Mouse (Mus musculus) granulocyte monocyte progenitor cell, adult 5-6 weeks (primary cell): Measurements from ENCODE around the gene Emilin3. TPM values are rescaled to one million over a fixed set of nuclear protein-coding genes. Genes with fewer than 3 reads are reported as not detected.

Source experiments
- ATAC-seq: replicated peaks from 2 replicates; pipeline ENCODE4 v1.8.0; 2016; ENCODE audit warnings: mild to moderate bottlenecking, moderate TSS enrichment, inconsistent platforms; ENCODE audit not compliant: poor library complexity, severe bottlenecking
- total RNA-seq, 2 experiments: library from RNA; stranded (forward) in 1 of 2; stranded (reverse) in 1 of 2; fragments of 200-712, 200-1000 nt in 1 of 2; fragments of >200 nt in 1 of 2; fragmentation: Nextera tagmentation in 1 of 2; gene quantifications; 2 replicates each; pipeline ENCODE4 v1.2.3; 2014 to 2017

The Emilin3 gene
- total RNA-seq, 2 experiments from 2014 or later = not detected

- ATAC-seq = no peak
Observed at GRCm38 (mm10) chr2:160880453-160881195, 31.5 kb downstream of the Emilin3 start, which contains the start of gene Lpin3. TSS of gene Lpin3 (plus strand) at chr2:160880670.

GRCm38 (mm10) chr2:160876115-160876514 is 36.0 kb downstream of the Emilin3 start:
- ATAC-seq = no peak

- ATAC-seq = no peak
Observed at GRCm38 (mm10) chr2:160874231-160874877, 37.8 kb downstream of the Emilin3 start.

GRCm38 (mm10) chr2:160872890-160873382 is 39.2 kb downstream of the Emilin3 start, which contains the start of gene Zhx3:
TSS of gene Zhx3 (minus strand) at chr2:160872998.
- ATAC-seq = peak; percentile 94

GRCm38 (mm10) chr2:160872395-160872794 is 39.7 kb downstream of the Emilin3 start:
- peak; percentile 66 for ATAC-seq

- no peak for ATAC-seq
Observed at GRCm38 (mm10) chr2:160871310-160871709, 40.8 kb downstream of the Emilin3 start.

GRCm38 (mm10) chr2:160869446-160869845 is 42.7 kb downstream of the Emilin3 start:
- ATAC-seq = no peak

GRCm38 (mm10) chr2:160865266-160865665 is 46.9 kb downstream of the Emilin3 start:
- ATAC-seq = no peak

GRCm38 (mm10) chr2:160864112-160864511 is 48.0 kb downstream of the Emilin3 start:
- peak; percentile 92 for ATAC-seq

- peak; percentile 72 for ATAC-seq
Observed at GRCm38 (mm10) chr2:160860363-160860762, 51.8 kb downstream of the Emilin3 start.

Other genes with a start within 250 kb of the Emilin3 start
- gene Plcg1, start 181.0 kb downstream of the Emilin3 start, total RNA-seq (2014; fragmentation: Nextera tagmentation) = 22.9 and 27.0 TPM in 2 replicates
- 16.5 and 17.8 TPM in 2 replicates for gene Plcg1, start 181.0 kb downstream of the Emilin3 start, total RNA-seq (2017)
- 5.3 and 16.5 TPM in 2 replicates for gene Zhx3, start 39.3 kb downstream of the Emilin3 start, total RNA-seq (2014; fragmentation: Nextera tagmentation)
- gene Zhx3, start 39.3 kb downstream of the Emilin3 start, total RNA-seq (2017) = 3.9 and 4.4 TPM in 2 replicates
- gene Lpin3, start 31.7 kb downstream of the Emilin3 start, total RNA-seq (2014; fragmentation: Nextera tagmentation) = not detected in 2 replicates
- gene Lpin3, start 31.7 kb downstream of the Emilin3 start, total RNA-seq (2017) = not detected in 2 replicates
- gene Chd6, start 196.7 kb upstream of the Emilin3 start, total RNA-seq (2014; fragmentation: Nextera tagmentation) = 44.7 and 61.1 TPM in 2 replicates
- 29.9 and 31.9 TPM in 2 replicates for gene Chd6, start 196.7 kb upstream of the Emilin3 start, total RNA-seq (2017)